Mouse (Mus musculus) hindbrain, postnatal 0 days (tissue): Measurements from ENCODE around the gene Anapc7. TPM values are rescaled to one million over a fixed set of nuclear protein-coding genes. Genes with fewer than 3 reads are reported as not detected.
"Not testable (repeated sequence)": the region's sequence is repeated elsewhere in the genome, so short reads cannot be mapped to it uniquely, and the experiment has no call there.

ENCODE experiments used
- ATAC-seq: fragments of 200-750 bp; cut with Nextera tagmentation; 2 replicates; pipeline ENCODE4 v1.8.0; 2017; ENCODE audit warnings: mild to moderate bottlenecking, moderate TSS enrichment, moderate library complexity
- DNase-seq: peaks from one replicate; pipeline ENCODE4 v3.0.0-alpha.2; 2015; ENCODE audit warnings: low spot score
- H3K27ac ChIP-seq: fragments of 300-500 bp; sonication (generic); 2 replicates; pipeline ENCODE4 v1.5.1; 2014; ENCODE audit warnings: mild to moderate bottlenecking
- H3K27me3 ChIP-seq: fragments of 300-500 bp; sonication (generic); 2 replicates; pipeline ENCODE4 v1.6.1; 2014; ENCODE audit warnings: low read length, mixed read lengths; ENCODE audit not compliant: insufficient read depth
- H3K36me3 ChIP-seq: fragments of 300-500 bp; sonication (generic); 2 replicates; pipeline ENCODE4 v1.6.1; 2014; ENCODE audit warnings: low read length, mixed read lengths; ENCODE audit not compliant: insufficient read depth
- H3K4me1 ChIP-seq: fragments of 300-500 bp; sonication (generic); 2 replicates; pipeline ENCODE4 v1.6.1; 2014; ENCODE audit warnings: antibody characterized with exemption, low read length, mixed read lengths; ENCODE audit not compliant: insufficient read depth
- H3K4me2 ChIP-seq: fragments of 300-500 bp; sonication (generic); 2 replicates; pipeline ENCODE4 v1.6.1; 2014; ENCODE audit warnings: low read depth, mild to moderate bottlenecking, low read length, moderate library complexity, mixed read lengths
- H3K4me3 ChIP-seq: fragments of 300-500 bp; sonication (generic); 2 replicates; pipeline ENCODE4 v1.5.1; 2014; ENCODE audit warnings: low read length
- H3K9ac ChIP-seq: fragments of 300-500 bp; sonication (generic); replicated peaks from 2 replicates; pipeline ENCODE4 v1.6.1; 2014; ENCODE audit warnings: mild to moderate bottlenecking, low read length, moderate library complexity, mixed read lengths
- H3K9me3 ChIP-seq: fragments of 300-500 bp; sonication (generic); 2 replicates; pipeline ENCODE4 v1.6.1; 2016; ENCODE audit warnings: low read length, mixed read lengths
- CTCF ChIP-seq: IDR thresholded peaks from 2 replicates; pipeline ENCODE4 v1.5.1; 2016; ENCODE audit warnings: antibody characterized with exemption, control low read depth, low read depth
- WGBS: fragments of 180-500 bp; shearing (Covaris S2); extraction: QIAGEN DNeasy Blood & Tissue Kit; methylation state at CpG from one replicate; pipeline ENCODE4 v1.1.7; 2014; 5-methylcytosine and 5-hydroxymethylcytosine counted together
- polyA plus RNA-seq: library from polyadenylated mRNA; unstranded; fragments of >200 nt; fragmentation: Nextera tagmentation; extraction: Ambion mirVana; gene quantifications from 2 replicates; pipeline ENCODE4 v1.2.1, GENCODE M21; 2015
- total RNA-seq: library from RNA; depleted of rRNA; stranded (reverse); fragments of >200 nt; gene quantifications from 2 replicates; pipeline ENCODE4 v1.2.3, GENCODE M21; 2014

The Anapc7 gene
- total and polyA plus RNA-seq, 2 experiments from 2014 or later = 32.0 to 44.6 TPM

DNA sequence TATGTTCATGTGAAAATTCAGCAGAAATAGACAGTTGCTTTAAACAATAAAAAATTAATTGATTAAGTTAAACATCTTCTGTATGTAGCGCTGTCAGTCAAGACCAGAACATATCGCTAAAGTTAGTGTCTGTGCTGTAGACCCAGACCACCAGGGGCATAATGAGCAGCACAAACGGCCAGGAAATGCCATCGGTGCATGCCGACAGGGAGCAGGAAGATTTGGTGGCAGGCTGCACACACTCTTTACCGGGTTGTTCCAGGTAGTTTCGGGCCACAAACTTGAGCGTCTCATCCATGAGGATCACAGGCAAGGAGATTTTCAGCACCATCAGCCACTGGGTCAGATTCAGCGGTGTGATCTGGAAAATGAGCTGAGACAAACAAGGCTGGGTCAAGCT lies 35.6 kb downstream of the Anapc7 start:
- H3K9ac ChIP-seq, H3K4me3 ChIP-seq, H3K4me1 ChIP-seq, H3K4me2 ChIP-seq, H3K27me3 ChIP-seq, H3K27ac ChIP-seq, ATAC-seq, H3K9me3 ChIP-seq, DNase-seq: not testable (repeated sequence)
- WGBS = 85% methylated on average over 9 of the region's 9 CpGs
- peaks cover 93% of the 10 kb centered on the region for H3K36me3 ChIP-seq
- TF ChIP-seq CTCF = peak; percentile 51

DNA sequence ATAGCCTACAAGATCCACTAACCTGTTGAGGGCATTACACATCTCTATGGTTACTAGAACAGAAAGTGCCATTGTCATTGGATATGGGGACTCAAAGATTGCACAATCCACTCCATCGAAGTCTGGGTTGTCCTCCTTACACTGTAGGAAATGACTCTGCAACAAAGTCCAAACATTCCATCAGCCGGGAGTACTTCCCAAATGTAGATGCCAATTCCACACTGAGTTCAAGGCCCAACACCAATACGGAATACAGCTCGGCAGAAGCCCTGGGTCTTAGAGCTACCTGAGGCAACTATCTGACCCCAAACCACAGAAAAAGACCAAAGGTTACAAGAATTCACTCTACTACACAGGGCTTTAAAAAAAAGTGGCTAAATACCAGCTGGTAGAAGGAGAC lies 36.6 kb downstream of the Anapc7 start:
- H3K27ac ChIP-seq = no peak overlapping the region
- DNase-seq (no peak), ATAC-seq (no peak)
- H3K4me3 ChIP-seq = no peak overlapping the region
- no peak overlapping the region for H3K9ac ChIP-seq
- no peak overlapping the region for H3K4me2 ChIP-seq
- H3K9me3 ChIP-seq = no peaks in the 10 kb centered on the region
- no peaks in the 10 kb centered on the region for H3K4me1 ChIP-seq
- peaks cover 91% of the 10 kb centered on the region for H3K36me3 ChIP-seq
- 92% methylated on average over 4 of the region's 4 CpGs for WGBS
- TF ChIP-seq CTCF = no peak
- no peaks in the 10 kb centered on the region for H3K27me3 ChIP-seq

DNA sequence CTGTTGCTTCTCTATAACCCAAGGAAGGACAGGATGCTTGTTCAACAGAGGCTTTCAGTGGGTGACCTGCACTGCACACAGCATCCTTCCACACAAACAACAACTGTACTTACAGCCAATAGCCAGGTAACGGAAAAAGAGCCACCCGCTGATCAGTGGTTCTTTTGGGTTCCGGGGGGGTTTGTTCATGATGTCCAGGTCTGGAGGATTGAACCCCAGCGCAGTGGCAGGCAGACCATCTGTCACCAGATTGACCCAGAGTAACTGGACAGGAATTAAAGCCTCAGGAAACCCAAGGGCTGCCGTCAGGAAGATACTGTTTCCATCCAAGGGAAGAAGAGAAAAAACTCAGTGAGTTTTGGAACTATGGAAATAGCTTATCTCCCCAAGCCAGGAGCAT lies 37.8 kb downstream of the Anapc7 start:
- DNase-seq (no peak), ATAC-seq (no peak)
- no peak overlapping the region for H3K4me3 ChIP-seq
- TF ChIP-seq CTCF = no peak
- H3K9me3 ChIP-seq = no peaks in the 10 kb centered on the region
- no peak overlapping the region for H3K27ac ChIP-seq
- 91% methylated on average over 5 of the region's 5 CpGs for WGBS
- no peak overlapping the region for H3K9ac ChIP-seq
- no peaks in the 10 kb centered on the region for H3K27me3 ChIP-seq
- H3K36me3 ChIP-seq = peaks cover 91% of the 10 kb centered on the region
- H3K4me2 ChIP-seq = no peak overlapping the region
- H3K4me1 ChIP-seq = no peaks in the 10 kb centered on the region

DNA sequence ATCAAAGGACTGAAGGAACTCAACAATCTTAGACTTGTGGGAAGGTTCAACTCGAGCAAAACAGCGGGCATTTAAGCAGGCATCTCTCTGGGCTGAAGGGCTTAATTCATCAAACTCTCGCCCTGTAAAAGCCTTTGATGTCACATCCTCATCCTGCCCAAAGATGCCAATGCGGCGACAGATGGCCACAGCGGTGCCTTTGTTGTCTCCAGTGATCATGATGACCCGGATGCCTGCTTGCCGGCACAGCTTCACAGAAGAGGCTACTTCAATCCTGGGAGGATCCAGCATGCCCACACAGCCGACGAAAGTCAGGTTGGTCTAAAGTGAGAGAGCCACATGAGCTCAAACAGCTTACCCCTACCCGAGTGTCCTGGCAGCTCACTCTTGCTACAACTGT lies 39.2 kb downstream of the Anapc7 start:
- no peak for TF ChIP-seq CTCF
- ATAC-seq (no peak), DNase-seq (no peak)
- Histone ChIP-seq H3K4me2 (no peak overlapping the region), H3K4me1 (no peaks in the 10 kb centered on the region), H3K36me3 (peaks cover 89% of the 10 kb centered on the region), H3K27ac (no peak overlapping the region), H3K9me3 (no peaks in the 10 kb centered on the region), H3K4me3 (no peak overlapping the region), H3K9ac (no peak overlapping the region), H3K27me3 (no peaks in the 10 kb centered on the region)
- 64% methylated on average over 11 of the region's 11 CpGs for WGBS

DNA sequence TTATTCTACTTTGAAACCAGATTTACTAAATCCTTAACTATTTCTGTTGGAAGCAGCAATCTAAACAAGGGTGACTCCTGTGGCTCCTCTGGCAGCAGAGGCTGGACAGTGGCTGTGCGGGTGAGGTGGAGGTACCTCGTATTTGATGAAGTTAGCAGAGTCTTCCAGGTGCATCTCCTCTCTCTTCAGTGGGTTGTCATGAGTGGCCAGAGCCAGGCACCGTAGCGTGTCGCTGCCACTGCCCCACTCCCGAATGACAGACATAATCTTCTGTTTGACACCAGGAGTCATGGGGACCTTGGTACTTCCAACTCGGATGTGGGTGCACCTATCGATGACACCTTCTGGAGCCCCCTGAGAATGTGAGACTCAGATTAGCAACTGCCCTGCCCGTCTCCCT lies 39.9 kb downstream of the Anapc7 start:
- WGBS = 91% methylated on average over 9 of the region's 9 CpGs
- TF ChIP-seq CTCF = no peak
- Histone ChIP-seq H3K9ac (no peak overlapping the region), H3K27ac (no peak overlapping the region), H3K4me3 (no peak overlapping the region), H3K9me3 (no peaks in the 10 kb centered on the region), H3K4me1 (no peaks in the 10 kb centered on the region), H3K4me2 (no peak overlapping the region), H3K36me3 (peaks cover 91% of the 10 kb centered on the region), H3K27me3 (no peaks in the 10 kb centered on the region)
- DNase-seq = no peak
- ATAC-seq = no peak

DNA sequence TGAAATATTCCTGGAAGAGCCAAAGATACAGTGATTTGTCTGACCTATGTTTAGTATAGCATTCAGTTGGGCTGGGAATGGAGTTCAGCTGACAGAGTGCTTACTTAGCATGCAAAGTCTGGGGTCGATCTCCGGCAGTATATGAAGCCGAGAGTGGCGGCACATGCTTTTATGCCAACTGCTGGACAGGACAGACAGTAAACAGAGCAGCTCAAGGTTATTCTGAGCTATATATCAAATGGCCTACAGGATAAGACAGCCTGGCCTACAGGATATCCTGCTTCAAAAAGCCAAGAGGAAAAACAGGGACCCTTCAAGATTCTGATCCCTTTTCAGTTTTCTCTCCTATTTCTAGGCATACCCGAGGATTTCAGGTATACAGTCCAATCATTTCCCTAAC lies 50.2 kb downstream of the Anapc7 start:
- Histone ChIP-seq H3K9me3 (no peaks in the 10 kb centered on the region), H3K4me2 (no peak overlapping the region), H3K36me3 (peaks cover 59% of the 10 kb centered on the region), H3K27me3 (no peaks in the 10 kb centered on the region), H3K27ac (no peak overlapping the region), H3K4me3 (no peak overlapping the region), H3K9ac (no peak overlapping the region), H3K4me1 (no peaks in the 10 kb centered on the region)
- WGBS = 82% methylated on average over 5 of the region's 5 CpGs
- TF ChIP-seq CTCF = no peak
- ATAC-seq (no peak), DNase-seq (no peak)

DNA sequence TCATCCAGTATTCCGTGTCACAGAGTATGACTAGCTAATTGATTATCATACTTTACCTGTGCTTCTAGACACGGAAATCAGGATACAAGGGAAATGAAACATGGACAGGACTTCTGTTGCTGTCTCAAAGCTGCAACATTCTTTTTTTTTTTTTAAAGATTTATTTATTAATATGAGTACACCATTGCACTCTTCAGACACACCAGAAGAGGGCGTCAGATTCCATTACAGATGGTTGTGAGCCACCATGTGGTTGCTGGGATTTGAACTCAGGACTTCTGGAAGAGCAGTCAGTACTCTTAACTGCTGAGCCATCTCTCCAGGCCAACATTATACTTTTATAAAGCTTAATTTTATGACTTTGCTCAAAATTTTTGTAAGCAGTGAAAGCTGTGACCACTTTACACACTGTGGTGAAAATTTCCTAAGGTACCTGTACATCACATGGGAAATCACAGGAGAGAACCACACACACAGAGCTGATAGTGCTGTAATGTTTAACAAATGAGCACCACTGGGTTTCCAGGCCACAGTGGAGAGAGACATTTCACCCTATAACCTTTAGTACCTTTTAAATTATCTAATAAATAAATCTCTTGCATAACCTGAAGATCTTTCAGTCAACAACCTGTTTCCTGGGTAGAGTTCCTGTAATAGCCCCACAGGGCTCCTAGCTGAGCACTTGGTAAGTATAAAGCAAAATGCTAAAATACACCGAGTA lies 53.3 kb downstream of the Anapc7 start:
- TF ChIP-seq CTCF = no peak
- no peak overlapping the region for H3K27ac ChIP-seq
- peaks cover 33% of the 10 kb centered on the region for H3K36me3 ChIP-seq
- no peaks in the 10 kb centered on the region for H3K4me1 ChIP-seq
- H3K27me3 ChIP-seq = no peaks in the 10 kb centered on the region
- DNase-seq (no peak), ATAC-seq (no peak)
- WGBS = 80% methylated on average over 4 of the region's 4 CpGs
- H3K9me3 ChIP-seq = no peaks in the 10 kb centered on the region
- H3K4me3 ChIP-seq = no peak overlapping the region
- H3K9ac ChIP-seq = no peak overlapping the region
- H3K4me2 ChIP-seq = no peak overlapping the region
